ENCODE assay signal across 10 mouse cellular contexts in genomic region chr17:79981758-79982481, GRCm38 (mm10).
DNase-seq lines count a peak whose midpoint lies in the region; ATAC-seq lines count a peak whose summit lies in the region.
"Had no signal": no experiment of that assay in that cellular context is flagged by ENCODE, and none has a peak within 500 bp of the region (broad histone marks: within the 10 kb centered on the region; RNA-seq: fewer than 3 reads in every experiment).

No protein-coding gene starts in this region.

- ATAC-seq in erythroid progenitor cell, adult 5-6 weeks (replicated peaks; ENCODE audit: low FRiP score, poor library complexity, severe bottlenecking): 0 out of 2 replicates have a peak, but pooled peaks have one; percentile 26
- peak; percentile 40; the same call in 1 of the 2 replicates for ATAC-seq in monocyte, adult 5-6 weeks (replicated peaks; ENCODE audit: insufficient number of reproducible peaks, low FRiP score, low TSS enrichment, poor library complexity, severe bottlenecking)
- ATAC-seq in inflammation-experienced regulatory T-cells, adult 6 months: no peak
- ATAC-seq: forebrain, embryonic 14.5 days had no signal

- 70% methylated on average over 12 of the region's 12 CpGs for WGBS in heart, embryonic 10.5 days

- DNase-seq in heart, embryonic 10.5 days (ENCODE audit: low spot score): no peak
- no peak for DNase-seq in heart, adult 8-10 months (ENCODE audit: low spot score)
- DNase-seq in A20 (ENCODE audit: low read depth, low spot score): peak; percentile 79
- no peak for DNase-seq in urinary bladder, postnatal 4 days (ENCODE audit: low spot score in 2 of 2)
- DNase-seq in cerebellum, postnatal 10 days: no peak
- DNase-seq: kidney, adult 2 months had no signal

- no peaks in the 10 kb centered on the region for H3K9me3 ChIP-seq in heart, embryonic 10.5 days

- H3K27ac ChIP-seq in heart, embryonic 10.5 days: peak overlapping the region; percentile 32; the same call in 1 of the 2 replicates

- H3K36me3 ChIP-seq in heart, embryonic 10.5 days: no peaks in the 10 kb centered on the region

- peaks cover 15% of the 10 kb centered on the region for H3K4me1 ChIP-seq in heart, embryonic 10.5 days

- H3K4me3 ChIP-seq in heart, embryonic 10.5 days: no peak overlapping the region

- no peaks in the 10 kb centered on the region for H3K27me3 ChIP-seq in heart, embryonic 10.5 days (ENCODE audit: insufficient read depth, poor library complexity, severe bottlenecking)
